Mouse (Mus musculus): ENCODE data around the gene Mme.

Mme gene

GRCm38 (mm10) chr3:63351680-63352260 lies 110.4 kb downstream of the Mme start:
- DNase-seq (ENCODE audit: low spot score) = no peak

- no peak for DNase-seq (ENCODE audit: low spot score)
Measured at GRCm38 (mm10) chr3:63359512-63359911, 118.2 kb downstream of the Mme start.

- no peak for DNase-seq (ENCODE audit: low spot score)
Measured at GRCm38 (mm10) chr3:63384989-63385388, 143.7 kb downstream of the Mme start.

- DNase-seq (ENCODE audit: low spot score) = no peak
Measured at GRCm38 (mm10) chr3:63390774-63391173, 149.4 kb downstream of the Mme start.

- DNase-seq (ENCODE audit: low spot score) = no peak
Measured at GRCm38 (mm10) chr3:63391348-63391747, 150.0 kb downstream of the Mme start.

- no peak for DNase-seq (ENCODE audit: low spot score)
Measured at GRCm38 (mm10) chr3:63394424-63394941, 153.1 kb downstream of the Mme start.

GRCm38 (mm10) chr3:63398171-63398570 lies 156.8 kb downstream of the Mme start:
- DNase-seq (ENCODE audit: low spot score) = no peak

- DNase-seq (ENCODE audit: low spot score) = no peak
Measured at GRCm38 (mm10) chr3:63406438-63406837, 165.1 kb downstream of the Mme start.

GRCm38 (mm10) chr3:63411006-63411405 lies 169.7 kb downstream of the Mme start:
- DNase-seq (ENCODE audit: low spot score) = no peak

GRCm38 (mm10) chr3:63412220-63412937 lies 171.0 kb downstream of the Mme start:
- no peak for DNase-seq (ENCODE audit: low spot score)

GRCm38 (mm10) chr3:63413046-63413911 lies 171.9 kb downstream of the Mme start:
- DNase-seq (ENCODE audit: low spot score) = no peak

- DNase-seq (ENCODE audit: low spot score) = no peak
Measured at GRCm38 (mm10) chr3:63417284-63417683, 175.9 kb downstream of the Mme start.

- no peak for DNase-seq (ENCODE audit: low spot score)
Measured at GRCm38 (mm10) chr3:63417758-63418157, 176.4 kb downstream of the Mme start.

GRCm38 (mm10) chr3:63423552-63423951 lies 182.2 kb downstream of the Mme start:
- DNase-seq (ENCODE audit: low spot score) = no peak

All from ovary, postnatal 14 days (tissue).